Mouse (Mus musculus) adrenal gland, adult 8-10 months (tissue): Measurements from ENCODE around the gene Zfp51. TPM values are rescaled to one million over a fixed set of nuclear protein-coding genes. Genes with fewer than 3 reads are reported as not detected.

Experiments used
- total RNA-seq, 4 experiments: library from RNA; stranded (reverse); gene quantifications; 2 replicates each; pipeline ENCODE4 v1.2.4; 2022

The Zfp51 gene
- total RNA-seq, 4 experiments from 2014 or later, result 6.3 to 8.4 (median 7.6) TPM

Other genes starting within 250 kb of the Zfp51 start
- gene Vmn1r234, start 224.3 kb upstream of the Zfp51 start, total RNA-seq, result not detected
- not detected for gene Vmn1r235, start 194.0 kb upstream of the Zfp51 start, total RNA-seq
- not detected for gene Vmn1r236, start 167.4 kb upstream of the Zfp51 start, total RNA-seq
- gene Vmn1r237, start 138.5 kb upstream of the Zfp51 start, total RNA-seq, result not detected
- 1 to 10 TPM; 5.4 to 5.9 (median 5.5) TPM for gene Zfp677, start 66.6 kb upstream of the Zfp51 start, total RNA-seq
- 1 to 10 TPM; 2.5 to 4.8 (median 3.5) TPM for gene Zfp54, start 27.1 kb upstream of the Zfp51 start, total RNA-seq
- gene Zfp53, start 38.6 kb downstream of the Zfp51 start, total RNA-seq, result 1 to 10 TPM; 3.0 to 3.8 (median 3.4) TPM
- 10 to 100 TPM; 29.8 to 42.1 (median 33.2) TPM for gene Zfp52, start 85.2 kb downstream of the Zfp51 start, total RNA-seq
- 10 to 100 TPM in 1 of 4 experiments, 1 to 10 TPM in 3; 6.8 to 12.5 (median 9.1) TPM for gene Zfp948, start 116.6 kb downstream of the Zfp51 start, total RNA-seq
- gene Zfp983, start 200.2 kb downstream of the Zfp51 start, total RNA-seq, result 10 to 100 TPM in 2 of 4 experiments, 1 to 10 TPM in 2; 8.2 to 13.5 (median 10.0) TPM
- 1 to 10 TPM in 3 of 4 experiments, not detected in 1; 2.9 to 7.5 (median 6.9) TPM for gene Gm10226, start 241.5 kb downstream of the Zfp51 start, total RNA-seq